Mouse (Mus musculus): ENCODE measurements around the gene Epha7. TPM values are rescaled to one million over a fixed set of nuclear protein-coding genes. Genes with fewer than 3 reads are reported as not detected.

Epha7 gene
- polyA plus RNA-seq, 1 experiment from 2014 or later: 58.3 TPM

- Histone ChIP-seq H3K9ac (replicated peaks) (no peak overlapping the region), H3K9me3 (no peaks in the 10 kb centered on the region), H3K4me1 (no peaks in the 10 kb centered on the region), H3K4me3 (no peak overlapping the region), H3K27ac (replicated peaks) (no peak overlapping the region), H3K4me2 (replicated peaks) (no peak overlapping the region), H3K36me3 (no peaks in the 10 kb centered on the region), H3K27me3 (no peaks in the 10 kb centered on the region)
- ATAC-seq (replicated peaks): no peak
- 65% methylated on average over 2 of the region's 2 CpGs for WGBS
Observed at GRCm38 (mm10) chr4:28850388-28850787, 37.5 kb downstream of the Epha7 start.

GRCm38 (mm10) chr4:28862845-28863666, 50.1 kb downstream of the Epha7 start:
- Histone ChIP-seq H3K27ac (replicated peaks) (no peak overlapping the region), H3K4me2 (replicated peaks) (no peak overlapping the region), H3K9me3 (no peaks in the 10 kb centered on the region), H3K27me3 (no peaks in the 10 kb centered on the region), H3K9ac (replicated peaks) (no peak overlapping the region), H3K4me3 (no peak overlapping the region), H3K4me1 (peaks cover 7% of the 10 kb centered on the region; the same call in 1 of the 2 replicates), H3K36me3 (no peaks in the 10 kb centered on the region)
- no peak for ATAC-seq (replicated peaks)
- WGBS: 80% methylated on average over 6 of the region's 6 CpGs

GRCm38 (mm10) chr4:28866411-28866810, 53.5 kb downstream of the Epha7 start:
- Histone ChIP-seq H3K4me3 (no peak overlapping the region), H3K4me2 (replicated peaks) (no peak overlapping the region), H3K27me3 (no peaks in the 10 kb centered on the region), H3K36me3 (no peaks in the 10 kb centered on the region), H3K4me1 (peaks cover 7% of the 10 kb centered on the region; the same call in 1 of the 2 replicates), H3K9me3 (no peaks in the 10 kb centered on the region), H3K27ac (replicated peaks) (no peak overlapping the region), H3K9ac (replicated peaks) (no peak overlapping the region)
- WGBS: 7% methylated on average over 2 of the region's 2 CpGs
- ATAC-seq (replicated peaks): no peak

- Histone ChIP-seq H3K36me3 (no peaks in the 10 kb centered on the region), H3K4me1 (no peaks in the 10 kb centered on the region), H3K27ac (replicated peaks) (no peak overlapping the region), H3K27me3 (no peaks in the 10 kb centered on the region), H3K9me3 (no peaks in the 10 kb centered on the region), H3K4me2 (replicated peaks) (no peak overlapping the region), H3K4me3 (no peak overlapping the region), H3K9ac (replicated peaks) (no peak overlapping the region)
- no peak for ATAC-seq (replicated peaks)
- 87% methylated on average over 11 of the region's 11 CpGs for WGBS
Observed at GRCm38 (mm10) chr4:28871615-28872014, 58.7 kb downstream of the Epha7 start.

GRCm38 (mm10) chr4:28881271-28882044, 68.5 kb downstream of the Epha7 start:
- Histone ChIP-seq H3K4me2 (replicated peaks) (no peak overlapping the region), H3K9me3 (no peaks in the 10 kb centered on the region), H3K4me1 (no peaks in the 10 kb centered on the region), H3K9ac (replicated peaks) (no peak overlapping the region), H3K27ac (replicated peaks) (no peak overlapping the region), H3K4me3 (no peak overlapping the region), H3K36me3 (no peaks in the 10 kb centered on the region), H3K27me3 (no peaks in the 10 kb centered on the region)
- no peak for ATAC-seq (replicated peaks)
- WGBS: 15% methylated on average over 5 of the region's 5 CpGs

- 89% methylated on average over 5 of the region's 5 CpGs for WGBS
- no peaks in the 10 kb centered on the region for H3K36me3 ChIP-seq
- H3K4me3 ChIP-seq: no peak overlapping the region
- H3K4me1 ChIP-seq: no peaks in the 10 kb centered on the region
- H3K4me2 ChIP-seq (replicated peaks): no peak overlapping the region
- no peaks in the 10 kb centered on the region for H3K27me3 ChIP-seq
- no peak overlapping the region for H3K9ac ChIP-seq (replicated peaks)
- no peaks in the 10 kb centered on the region for H3K9me3 ChIP-seq
- H3K27ac ChIP-seq (replicated peaks): no peak overlapping the region
- ATAC-seq (replicated peaks): no peak
Observed at GRCm38 (mm10) chr4:28889630-28890029, 76.7 kb downstream of the Epha7 start.

- Histone ChIP-seq H3K9ac (replicated peaks) (no peak overlapping the region), H3K27ac (replicated peaks) (no peak overlapping the region), H3K9me3 (no peaks in the 10 kb centered on the region), H3K4me2 (replicated peaks) (no peak overlapping the region), H3K27me3 (no peaks in the 10 kb centered on the region), H3K36me3 (no peaks in the 10 kb centered on the region), H3K4me1 (no peaks in the 10 kb centered on the region), H3K4me3 (no peak overlapping the region)
- WGBS: 70% methylated on average over 3 of the region's 3 CpGs
- ATAC-seq (replicated peaks): no peak
Observed at GRCm38 (mm10) chr4:28890102-28890501, 77.2 kb downstream of the Epha7 start.

- H3K27ac ChIP-seq (replicated peaks): peak overlapping the region; percentile 57
- peak; percentile 87 for ATAC-seq (replicated peaks)
- WGBS: 56% methylated on average over 7 of the region's 7 CpGs
Observed at GRCm38 (mm10) chr4:28895480-28895879, 82.5 kb downstream of the Epha7 start.

GRCm38 (mm10) chr4:28899373-28899772, 86.4 kb downstream of the Epha7 start:
- H3K27ac ChIP-seq (replicated peaks): no peak overlapping the region
- no peaks in the 10 kb centered on the region for H3K36me3 ChIP-seq
- H3K27me3 ChIP-seq: no peaks in the 10 kb centered on the region
- no peak overlapping the region for H3K4me2 ChIP-seq (replicated peaks)
- peaks cover 20% of the 10 kb centered on the region for H3K4me1 ChIP-seq
- ATAC-seq (replicated peaks): no peak
- no peak overlapping the region for H3K4me3 ChIP-seq
- WGBS: 84% methylated on average over 4 of the region's 4 CpGs
- H3K9me3 ChIP-seq: no peaks in the 10 kb centered on the region
- no peak overlapping the region for H3K9ac ChIP-seq (replicated peaks)

More at GRCm38 (mm10) chr4:28895480-28895879, 82.5 kb downstream of the Epha7 start:
- H3K9me3 ChIP-seq: no peaks in the 10 kb centered on the region
- peaks cover 8% of the 10 kb centered on the region for H3K4me1 ChIP-seq
- H3K4me2 ChIP-seq (replicated peaks): peak overlapping the region; percentile 12; the same call in 1 of the 2 replicates
- no peaks in the 10 kb centered on the region for H3K36me3 ChIP-seq
- no peak overlapping the region for H3K9ac ChIP-seq (replicated peaks)
- no peaks in the 10 kb centered on the region for H3K27me3 ChIP-seq
- no peak overlapping the region for H3K4me3 ChIP-seq

GRCm38 (mm10) chr4:28899783-28900182, 86.9 kb downstream of the Epha7 start:
- Histone ChIP-seq H3K4me1 (peaks cover 20% of the 10 kb centered on the region), H3K4me2 (replicated peaks) (no peak overlapping the region), H3K27ac (replicated peaks) (no peak overlapping the region), H3K27me3 (no peaks in the 10 kb centered on the region), H3K4me3 (no peak overlapping the region), H3K9ac (replicated peaks) (no peak overlapping the region), H3K9me3 (no peaks in the 10 kb centered on the region), H3K36me3 (no peaks in the 10 kb centered on the region)
- peak; percentile 27; the same call in 1 of the 2 replicates for ATAC-seq (replicated peaks)
- WGBS: 72% methylated on average over 11 of the region's 11 CpGs

GRCm38 (mm10) chr4:28901496-28901895, 88.6 kb downstream of the Epha7 start:
- Histone ChIP-seq H3K9me3 (no peaks in the 10 kb centered on the region), H3K4me1 (peaks cover 20% of the 10 kb centered on the region), H3K36me3 (no peaks in the 10 kb centered on the region), H3K27ac (replicated peaks) (peak overlapping the region; percentile 68), H3K9ac (replicated peaks) (no peak overlapping the region), H3K4me3 (no peak overlapping the region), H3K4me2 (replicated peaks) (no peak overlapping the region), H3K27me3 (no peaks in the 10 kb centered on the region)
- peak; percentile 78 for ATAC-seq (replicated peaks)
- WGBS: 37% methylated on average over 5 of the region's 5 CpGs

- Histone ChIP-seq H3K36me3 (no peaks in the 10 kb centered on the region), H3K9me3 (no peaks in the 10 kb centered on the region), H3K4me2 (replicated peaks) (no peak overlapping the region), H3K4me1 (peaks cover 20% of the 10 kb centered on the region), H3K4me3 (no peak overlapping the region), H3K27ac (replicated peaks) (peak overlapping the region; percentile 68), H3K27me3 (no peaks in the 10 kb centered on the region), H3K9ac (replicated peaks) (no peak overlapping the region)
- WGBS: 21% methylated on average over 4 of the region's 4 CpGs
- ATAC-seq (replicated peaks): peak; percentile 88
Observed at GRCm38 (mm10) chr4:28902004-28902704, 89.2 kb downstream of the Epha7 start.
